Mouse (Mus musculus): ENCODE data around the gene Gm15557. TPM values are rescaled to one million over a fixed set of nuclear protein-coding genes. Genes with fewer than 3 reads are reported as not detected.

Gene Gm15557
- polyA plus RNA-seq, 1 experiment from 2014 or later = not detected

DNA sequence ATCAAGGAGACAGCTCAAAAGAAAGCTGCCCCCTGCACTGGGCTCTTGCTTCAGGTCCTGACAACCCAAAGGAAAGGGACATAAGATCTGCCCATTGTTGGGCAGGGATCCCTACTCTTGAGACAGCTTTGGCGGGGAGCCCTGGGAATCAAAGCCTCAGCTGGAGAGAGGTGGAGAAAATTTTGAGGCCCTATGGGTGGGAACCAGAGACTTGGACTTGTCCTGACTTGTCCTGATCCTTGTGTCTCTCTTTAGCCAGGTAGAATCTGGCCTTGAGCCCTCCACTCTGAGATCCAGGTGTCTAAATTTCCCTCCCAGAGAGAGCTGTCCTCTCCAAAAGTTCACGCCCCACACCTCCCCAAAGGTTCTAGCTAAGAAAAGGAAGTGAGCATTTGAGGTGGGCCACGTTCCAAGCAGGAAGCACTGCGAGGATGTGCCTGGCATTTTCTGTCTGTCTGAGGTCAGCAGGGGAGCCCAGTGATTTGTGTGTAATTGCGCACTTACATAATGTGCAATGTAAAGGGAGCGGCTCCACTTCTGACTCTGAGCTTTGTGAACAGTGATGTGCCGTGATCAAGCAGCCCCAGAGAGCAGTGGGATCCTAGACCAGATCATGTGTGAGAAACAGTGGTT, 515 bp upstream of the Gm15557 start:
- WGBS = 82% methylated on average over 7 of the region's 7 CpGs
- no peak for ATAC-seq
- Histone ChIP-seq H3K27me3 (0 out of 2 replicates have a peak, but pooled peaks cover 7% of the 10 kb centered on the region), H3K36me3 (no peaks in the 10 kb centered on the region), H3K4me2 (replicated peaks) (no peak overlapping the region), H3K4me3 (replicated peaks) (no peak overlapping the region), H3K9ac (replicated peaks) (no peak overlapping the region), H3K9me3 (no peaks in the 10 kb centered on the region), H3K4me1 (replicated peaks) (peaks cover 13% of the 10 kb centered on the region), H3K27ac (no peak overlapping the region)

DNA sequence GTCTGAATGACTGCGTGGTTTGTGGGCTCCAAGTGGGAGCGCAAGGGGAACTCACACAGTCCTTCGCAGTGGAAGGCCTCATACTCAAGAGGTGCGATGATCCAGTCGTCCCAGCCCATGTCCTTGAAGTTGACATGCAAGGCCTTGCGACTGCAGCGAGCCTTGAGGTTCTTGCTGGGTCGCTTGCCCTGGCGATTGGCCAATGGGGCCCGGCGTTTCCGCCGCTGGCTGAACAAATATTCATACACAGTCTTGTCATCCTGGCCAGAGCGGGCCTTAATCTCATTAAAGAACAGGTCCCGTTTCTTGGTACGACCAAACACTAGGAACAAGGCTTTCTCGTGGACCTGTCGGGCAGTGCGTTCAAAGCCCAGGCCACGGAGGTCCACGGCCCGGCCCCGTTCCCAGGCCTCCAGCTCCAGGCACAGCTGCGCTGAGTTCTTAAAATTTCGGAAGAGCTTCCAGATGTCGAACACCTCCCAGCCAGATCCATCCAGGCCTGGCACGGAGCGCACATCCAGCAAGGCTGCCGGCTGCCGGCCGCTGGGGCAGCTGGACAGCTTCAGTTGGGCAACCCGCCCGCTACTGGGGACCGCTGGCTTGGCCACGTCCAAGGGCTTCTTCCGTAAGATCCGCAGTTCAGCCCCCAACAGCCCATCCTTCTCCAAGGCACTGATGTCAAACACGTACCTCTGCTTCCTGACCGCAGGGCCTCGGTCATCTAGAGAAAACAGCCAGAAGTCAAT, 1.3 kb downstream of the Gm15557 start:
- H3K9me3 ChIP-seq = no peaks in the 10 kb centered on the region
- no peak for ATAC-seq
- H3K27me3 ChIP-seq = 0 out of 2 replicates have a peak, but pooled peaks cover 7% of the 10 kb centered on the region
- no peaks in the 10 kb centered on the region for H3K36me3 ChIP-seq
- no peak overlapping the region for H3K9ac ChIP-seq (replicated peaks)
- no peak overlapping the region for H3K27ac ChIP-seq
- peaks cover 22% of the 10 kb centered on the region for H3K4me1 ChIP-seq (replicated peaks)
- no peak overlapping the region for H3K4me2 ChIP-seq (replicated peaks)
- no peak overlapping the region for H3K4me3 ChIP-seq (replicated peaks)
- WGBS = 92% methylated on average over 40 of the region's 40 CpGs

DNA sequence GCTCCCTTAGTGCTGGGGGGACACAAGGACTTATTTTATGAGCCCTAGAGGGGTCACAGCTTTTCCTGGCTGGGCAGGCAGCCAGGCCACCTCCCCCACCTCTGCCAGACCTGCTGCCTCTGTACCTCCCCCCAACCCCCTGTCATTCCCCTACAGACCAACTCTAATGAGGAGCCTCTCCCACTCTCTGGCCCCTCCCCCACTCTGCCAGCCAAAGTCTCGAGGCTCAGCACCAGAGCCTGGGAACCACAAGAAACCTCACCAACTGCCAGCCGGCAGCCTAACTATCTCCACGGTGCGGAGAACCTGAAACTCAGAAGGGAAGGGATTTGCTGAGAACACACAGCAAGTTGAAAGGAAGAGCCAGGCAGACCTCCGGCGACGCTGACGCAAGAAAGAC, 2.9 kb downstream of the Gm15557 start:
- ATAC-seq = no peak
- Histone ChIP-seq H3K4me3 (replicated peaks) (0 out of 2 replicates have a peak overlapping the region, but pooled peaks have one; percentile 15), H3K4me2 (replicated peaks) (peak overlapping the region; percentile 40), H3K27me3 (0 out of 2 replicates have a peak, but pooled peaks cover 7% of the 10 kb centered on the region), H3K4me1 (replicated peaks) (peaks cover 28% of the 10 kb centered on the region), H3K27ac (no peak overlapping the region), H3K9ac (replicated peaks) (peak overlapping the region; percentile 46; the same call in 1 of the 2 replicates), H3K36me3 (no peaks in the 10 kb centered on the region), H3K9me3 (no peaks in the 10 kb centered on the region)
- WGBS = under 1% methylated on average over 8 of the region's 8 CpGs

DNA sequence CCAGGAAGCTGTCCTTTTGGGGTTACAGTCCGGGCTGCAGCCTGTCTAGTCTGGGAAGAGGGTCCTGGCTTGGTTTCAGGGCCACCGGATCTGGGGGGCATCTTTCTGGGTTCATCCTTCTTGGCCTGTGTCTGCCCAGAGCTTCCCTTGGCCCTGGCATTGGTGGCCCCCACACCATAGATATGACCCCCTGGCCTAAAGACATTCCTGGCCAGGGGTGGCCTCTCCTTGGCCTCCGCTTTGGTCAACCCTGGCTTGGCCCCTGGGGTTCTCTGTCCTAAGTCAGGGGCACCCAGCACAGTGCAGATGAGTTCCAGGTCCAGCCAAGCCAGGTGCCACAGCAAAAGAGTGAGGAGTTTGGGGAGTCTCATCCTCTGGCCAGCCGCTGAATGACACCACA, 4.2 kb downstream of the Gm15557 start:
- Histone ChIP-seq H3K36me3 (no peaks in the 10 kb centered on the region), H3K9me3 (no peaks in the 10 kb centered on the region), H3K9ac (replicated peaks) (no peak overlapping the region), H3K4me1 (replicated peaks) (peaks cover 34% of the 10 kb centered on the region), H3K4me2 (replicated peaks) (no peak overlapping the region), H3K4me3 (replicated peaks) (no peak overlapping the region), H3K27ac (no peak overlapping the region), H3K27me3 (0 out of 2 replicates have a peak, but pooled peaks cover 7% of the 10 kb centered on the region)
- WGBS = 77% methylated on average over 4 of the region's 4 CpGs
- ATAC-seq = no peak

DNA sequence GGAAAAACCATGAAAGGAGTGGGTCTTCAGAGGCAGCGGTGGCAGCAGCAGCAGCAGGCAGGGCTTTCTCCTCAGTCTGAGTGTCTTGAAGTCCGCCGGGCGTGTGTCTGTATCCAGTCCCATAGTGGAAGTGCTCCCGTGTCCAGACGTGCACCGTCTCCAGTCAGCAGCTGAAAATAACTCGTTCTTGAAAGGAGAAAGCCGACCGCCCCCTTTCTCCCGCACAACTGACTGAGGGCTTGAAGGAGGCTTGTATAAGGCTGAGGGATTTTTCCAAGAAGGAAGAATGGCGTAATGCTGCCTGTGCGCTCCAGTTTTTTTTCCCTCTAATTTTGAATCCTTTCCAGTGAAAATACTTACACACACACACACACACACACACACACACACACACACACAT, 4.6 kb downstream of the Gm15557 start, which contains the start of gene Gdf5:
Gene Gdf5 (minus strand): TSS at position 244 of the 400 bp plus-strand sequence.
- 0 out of 2 replicates have a peak within 1 kb of the TSS, but pooled peaks have one; percentile 15 for H3K27ac ChIP-seq

DNA sequence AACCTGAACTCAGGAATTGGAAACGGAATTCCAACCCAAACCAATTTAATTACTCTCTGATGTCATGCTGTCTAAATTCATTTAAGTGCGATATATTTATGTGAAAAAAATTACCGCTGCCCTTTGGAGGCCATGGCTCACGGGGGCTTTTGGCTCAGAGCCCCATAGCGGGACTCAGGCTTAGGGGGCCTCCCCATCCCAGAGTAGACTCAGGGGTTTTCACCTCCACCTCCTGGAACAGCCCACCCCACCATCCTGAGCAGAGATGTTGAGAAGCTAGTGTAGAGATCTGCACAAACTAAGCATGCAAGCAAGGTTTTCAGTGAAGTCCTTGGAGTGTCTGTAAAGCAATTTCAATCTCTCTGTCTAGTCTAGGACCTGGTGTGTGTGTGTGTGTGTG, 5.1 kb downstream of the Gm15557 start:
- Histone ChIP-seq H3K27ac (no peak overlapping the region), H3K36me3 (no peaks in the 10 kb centered on the region), H3K4me3 (replicated peaks) (no peak overlapping the region), H3K4me1 (replicated peaks) (peaks cover 34% of the 10 kb centered on the region), H3K9ac (replicated peaks) (no peak overlapping the region), H3K27me3 (0 out of 2 replicates have a peak, but pooled peaks cover 7% of the 10 kb centered on the region), H3K9me3 (no peaks in the 10 kb centered on the region), H3K4me2 (replicated peaks) (no peak overlapping the region)
- 71% methylated on average over 5 of the region's 5 CpGs for WGBS
- no peak for ATAC-seq

More for the DNA sequence above, 4.6 kb downstream of the Gm15557 start, which contains the start of gene Gdf5:
- Histone ChIP-seq H3K4me3 (replicated peaks) (no peak within 1 kb of the TSS), H3K9me3 (no peaks in the 10 kb centered on the region), H3K4me2 (replicated peaks) (no peak within 1 kb of the TSS), H3K9ac (replicated peaks) (no peak within 1 kb of the TSS), H3K27me3 (0 out of 2 replicates have a peak, but pooled peaks cover 7% of the 10 kb centered on the region), H3K36me3 (no peaks in the 10 kb centered on the region), H3K4me1 (replicated peaks) (peaks cover 34% of the 10 kb centered on the region)
- no peak for ATAC-seq
- 52% methylated on average over 13 of the region's 13 CpGs for WGBS

DNA sequence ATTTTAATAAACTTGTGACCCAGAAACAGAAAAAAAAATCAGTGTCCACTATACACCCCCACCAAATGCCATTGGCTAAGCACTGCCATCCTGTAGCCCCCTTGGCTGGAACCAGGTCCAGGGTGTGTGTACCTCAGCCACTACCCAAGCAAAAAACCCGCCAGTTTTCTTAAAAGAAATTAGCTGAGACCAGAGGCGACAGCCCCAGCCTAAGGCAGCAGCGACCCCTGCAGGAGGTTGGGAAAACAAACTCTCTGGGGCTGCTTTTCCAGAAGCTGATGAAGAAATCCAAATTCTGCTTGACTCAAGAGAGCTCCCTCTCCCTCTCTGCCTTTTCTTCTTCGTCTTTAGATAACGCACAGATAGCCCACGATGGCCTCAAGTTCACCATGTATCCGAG, 5.5 kb downstream of the Gm15557 start:
- H3K9ac ChIP-seq (replicated peaks) = no peak overlapping the region
- H3K4me3 ChIP-seq (replicated peaks) = no peak overlapping the region
- H3K27ac ChIP-seq = no peak overlapping the region
- no peaks in the 10 kb centered on the region for H3K36me3 ChIP-seq
- no peaks in the 10 kb centered on the region for H3K9me3 ChIP-seq
- no peak for ATAC-seq
- H3K4me1 ChIP-seq (replicated peaks) = peaks cover 34% of the 10 kb centered on the region
- 0 out of 2 replicates have a peak, but pooled peaks cover 7% of the 10 kb centered on the region for H3K27me3 ChIP-seq
- 3% methylated on average over 7 of the region's 7 CpGs for WGBS
- H3K4me2 ChIP-seq (replicated peaks) = no peak overlapping the region

DNA sequence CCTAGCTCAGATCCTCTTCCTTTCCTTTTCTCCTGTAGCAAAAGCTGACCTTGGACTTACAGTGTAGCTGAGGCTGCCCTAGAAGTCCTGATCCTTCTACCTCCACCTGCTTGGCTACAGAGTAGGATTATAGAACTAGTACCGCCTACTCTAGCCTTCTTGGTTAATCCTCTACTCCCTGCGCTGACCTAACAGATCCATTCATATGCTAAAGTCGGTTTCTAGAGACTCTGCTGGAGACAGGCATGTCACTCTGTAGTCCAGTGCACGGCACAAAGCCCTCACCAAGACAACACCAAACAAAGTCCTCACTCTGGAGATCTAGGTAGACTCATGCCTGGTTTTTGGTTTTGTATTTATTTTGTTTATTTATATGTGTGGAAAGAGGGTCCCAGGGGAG, 6.0 kb downstream of the Gm15557 start:
- no peak overlapping the region for H3K9ac ChIP-seq (replicated peaks)
- WGBS = under 1% methylated on average over 4 of the region's 4 CpGs
- 0 out of 2 replicates have a peak, but pooled peaks cover 7% of the 10 kb centered on the region for H3K27me3 ChIP-seq
- H3K4me3 ChIP-seq (replicated peaks) = no peak overlapping the region
- H3K27ac ChIP-seq = no peak overlapping the region
- peak; percentile 30; the same call in 1 of the 2 replicates for ATAC-seq
- H3K36me3 ChIP-seq = no peaks in the 10 kb centered on the region
- no peaks in the 10 kb centered on the region for H3K9me3 ChIP-seq
- peaks cover 34% of the 10 kb centered on the region for H3K4me1 ChIP-seq (replicated peaks)
- no peak overlapping the region for H3K4me2 ChIP-seq (replicated peaks)

DNA sequence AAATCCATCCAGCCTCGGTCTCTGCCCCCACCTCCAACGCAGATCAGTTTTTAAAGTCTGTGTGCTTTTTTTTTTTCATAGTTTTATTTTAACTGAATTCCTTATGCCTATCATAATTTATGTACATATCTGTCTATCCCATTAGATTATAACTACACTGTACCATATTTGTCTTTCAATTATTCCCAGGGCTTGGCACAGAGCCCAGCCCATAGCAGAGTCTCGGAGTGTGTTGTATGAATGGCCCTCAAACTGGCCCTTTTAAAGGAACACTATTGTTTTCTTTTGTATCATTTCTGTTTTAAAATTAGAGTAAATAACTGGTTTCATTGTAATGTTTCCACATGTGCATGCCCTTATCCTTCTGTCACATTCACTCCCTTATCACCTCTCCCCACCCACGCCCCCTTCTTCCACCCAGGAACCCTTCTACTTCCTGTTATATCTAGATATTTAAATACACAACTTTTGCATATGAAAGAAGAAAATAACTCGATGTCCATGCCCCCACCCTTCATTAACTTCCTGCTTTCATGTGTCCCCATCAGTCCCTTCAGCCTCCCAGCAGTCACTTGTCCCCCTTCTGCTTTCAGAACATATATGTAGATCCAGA, 7.0 kb downstream of the Gm15557 start:
- H3K4me1 ChIP-seq (replicated peaks) = peaks cover 34% of the 10 kb centered on the region
- H3K36me3 ChIP-seq = no peaks in the 10 kb centered on the region
- no peak overlapping the region for H3K27ac ChIP-seq
- no peak overlapping the region for H3K4me3 ChIP-seq (replicated peaks)
- 71% methylated on average over 5 of the region's 5 CpGs for WGBS
- H3K9me3 ChIP-seq = no peaks in the 10 kb centered on the region
- H3K9ac ChIP-seq (replicated peaks) = no peak overlapping the region
- no peak for ATAC-seq
- no peak overlapping the region for H3K4me2 ChIP-seq (replicated peaks)
- 0 out of 2 replicates have a peak, but pooled peaks cover 7% of the 10 kb centered on the region for H3K27me3 ChIP-seq

DNA sequence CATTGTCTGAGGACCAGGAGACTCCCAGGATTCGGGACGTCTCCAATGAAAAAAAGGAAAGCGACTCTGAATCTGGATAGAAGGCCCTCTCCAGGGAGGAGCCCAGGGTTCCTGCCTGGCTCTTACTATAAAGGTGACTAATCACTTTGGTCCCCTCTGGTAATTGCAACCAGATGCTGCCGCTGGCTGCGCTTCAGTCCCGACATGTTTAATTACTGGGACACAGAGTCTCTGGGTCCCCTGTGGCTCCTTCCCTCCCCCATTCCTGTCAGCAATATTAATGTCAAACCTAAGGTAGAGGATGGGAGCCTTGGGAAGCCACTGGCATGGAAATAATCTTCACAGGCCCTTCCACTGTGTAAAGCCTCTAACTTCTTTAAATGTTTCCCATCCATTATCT, 8.8 kb downstream of the Gm15557 start:
- WGBS = 30% methylated on average over 6 of the region's 6 CpGs
- Histone ChIP-seq H3K9me3 (no peaks in the 10 kb centered on the region), H3K4me1 (replicated peaks) (peaks cover 23% of the 10 kb centered on the region), H3K27me3 (0 out of 2 replicates have a peak, but pooled peaks cover under 1% of the 10 kb centered on the region), H3K9ac (replicated peaks) (no peak overlapping the region), H3K4me3 (replicated peaks) (no peak overlapping the region), H3K4me2 (replicated peaks) (no peak overlapping the region), H3K36me3 (no peaks in the 10 kb centered on the region), H3K27ac (no peak overlapping the region)
- no peak for ATAC-seq

DNA sequence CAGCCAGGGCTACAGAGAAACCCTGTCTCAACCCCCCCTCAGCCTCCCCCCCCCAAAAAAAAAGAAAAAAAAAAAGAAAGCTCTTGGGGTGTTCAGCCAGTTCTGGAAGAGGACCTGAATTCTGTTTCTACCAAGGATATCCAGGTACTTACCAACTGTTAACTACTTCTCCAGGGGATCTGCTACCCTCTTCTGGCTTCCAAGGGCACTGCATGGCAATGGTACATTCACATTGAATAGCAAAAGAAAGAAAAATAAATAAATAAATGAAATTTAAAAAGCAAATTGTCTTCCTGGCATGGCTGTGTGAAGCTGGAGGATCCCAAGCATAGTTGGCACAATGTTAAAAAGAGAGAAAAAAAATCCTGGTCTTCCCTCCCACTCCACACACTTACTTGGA, 11.5 kb downstream of the Gm15557 start:
- Histone ChIP-seq H3K4me2 (replicated peaks) (no peak overlapping the region), H3K4me1 (replicated peaks) (peaks cover 13% of the 10 kb centered on the region), H3K9me3 (no peaks in the 10 kb centered on the region), H3K36me3 (no peaks in the 10 kb centered on the region), H3K27ac (no peak overlapping the region), H3K27me3 (no peaks in the 10 kb centered on the region), H3K4me3 (replicated peaks) (no peak overlapping the region), H3K9ac (replicated peaks) (no peak overlapping the region)
- ATAC-seq = no peak

Data from midbrain, embryonic 13.5 days (tissue).